Mouse (Mus musculus) cerebellum, adult 2 months (tissue): ENCODE data around the gene Tbl1xr1.

Source experiments
- CTCF ChIP-seq: fragments of 200-500 bp; IDR thresholded peaks from 2 replicates; pipeline ENCODE4 v1.5.1; 2011; ENCODE audit warnings: low read depth, mild to moderate bottlenecking, control low read depth, low read length, moderate library complexity, borderline replicate concordance; ENCODE audit not compliant: insufficient read depth
- POLR2A ChIP-seq: fragments of 200-500 bp; IDR thresholded peaks from 2 replicates; pipeline ENCODE4 v1.6.1; 2011; ENCODE audit warnings: low read length, control low read depth, borderline replicate concordance; ENCODE audit not compliant: insufficient read depth

DNA sequence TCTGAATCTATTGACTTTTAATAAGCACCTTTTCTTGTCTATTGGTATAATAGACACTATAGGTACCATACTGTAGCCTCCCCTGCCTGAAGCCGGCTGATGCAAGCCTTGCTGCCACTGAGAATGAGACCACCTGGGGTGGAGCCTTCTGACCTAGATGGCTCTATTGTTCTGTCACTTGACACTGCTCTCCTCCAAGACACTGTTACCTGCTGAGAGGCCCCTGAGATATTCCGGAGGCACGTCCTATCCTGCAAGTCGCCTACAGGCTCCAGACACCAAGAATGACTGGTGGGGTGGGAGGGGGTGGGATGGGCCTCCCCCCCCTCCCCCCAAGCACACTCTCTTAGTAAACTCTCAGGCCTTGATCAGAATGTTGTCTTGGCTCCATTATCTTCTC, 38.4 kb upstream of the Tbl1xr1 start:
- no peak for TF ChIP-seq POLR2A
- TF ChIP-seq CTCF = no peak
